Mouse (Mus musculus) embryonic fibroblast, embryonic 13.5 days (primary cell): ENCODE results near the gene Plekha3.

ENCODE experiments used
- CTCF ChIP-seq: IDR thresholded peaks from 2 replicates; pipeline ENCODE4 v1.5.1; 2011; ENCODE audit warnings: mild to moderate bottlenecking, control low read depth, low read length, moderate library complexity, borderline replicate concordance; ENCODE audit not compliant: insufficient read depth
- POLR2A ChIP-seq: IDR thresholded peaks from 2 replicates; pipeline ENCODE4 v1.6.1; 2011; ENCODE audit warnings: low read depth, mild to moderate bottlenecking, control low read depth, low read length, moderate library complexity

DNA sequence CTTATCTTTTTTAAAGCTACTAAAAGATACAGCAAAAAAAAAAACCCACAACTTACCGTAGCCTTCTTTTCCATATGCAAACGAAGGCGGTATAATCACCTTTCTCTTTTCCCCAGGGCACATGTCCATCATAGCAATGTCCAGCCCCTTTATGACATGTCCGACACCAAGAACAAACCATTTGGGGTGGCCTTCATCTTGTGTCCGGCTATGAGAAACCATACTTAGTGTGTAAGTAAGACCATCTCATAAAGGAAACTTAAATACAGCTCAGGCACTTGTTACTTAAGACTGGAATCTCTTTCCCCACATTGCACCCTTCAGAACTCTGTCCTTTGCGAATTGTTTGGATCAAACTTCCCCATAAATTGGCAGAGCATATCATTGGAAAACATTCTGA lies 3.4 kb upstream of the Plekha3 start:
- TF ChIP-seq CTCF (no peak), POLR2A (no peak)
